Mouse (Mus musculus): ENCODE results near the gene Pard6b. TPM values are rescaled to one million over a fixed set of nuclear protein-coding genes. Genes with fewer than 3 reads are reported as not detected.
A peak's percentile ranks its signal among the peaks of the same experiment; 100 is the strongest.
"Not testable (repeated sequence)": the region's sequence is repeated elsewhere in the genome, so short reads cannot be mapped to it uniquely, and the experiment has no call there.

The Pard6b gene
- total and polyA plus RNA-seq, 2 experiments from 2014 or later = 5.1 to 6.6 TPM

DNA sequence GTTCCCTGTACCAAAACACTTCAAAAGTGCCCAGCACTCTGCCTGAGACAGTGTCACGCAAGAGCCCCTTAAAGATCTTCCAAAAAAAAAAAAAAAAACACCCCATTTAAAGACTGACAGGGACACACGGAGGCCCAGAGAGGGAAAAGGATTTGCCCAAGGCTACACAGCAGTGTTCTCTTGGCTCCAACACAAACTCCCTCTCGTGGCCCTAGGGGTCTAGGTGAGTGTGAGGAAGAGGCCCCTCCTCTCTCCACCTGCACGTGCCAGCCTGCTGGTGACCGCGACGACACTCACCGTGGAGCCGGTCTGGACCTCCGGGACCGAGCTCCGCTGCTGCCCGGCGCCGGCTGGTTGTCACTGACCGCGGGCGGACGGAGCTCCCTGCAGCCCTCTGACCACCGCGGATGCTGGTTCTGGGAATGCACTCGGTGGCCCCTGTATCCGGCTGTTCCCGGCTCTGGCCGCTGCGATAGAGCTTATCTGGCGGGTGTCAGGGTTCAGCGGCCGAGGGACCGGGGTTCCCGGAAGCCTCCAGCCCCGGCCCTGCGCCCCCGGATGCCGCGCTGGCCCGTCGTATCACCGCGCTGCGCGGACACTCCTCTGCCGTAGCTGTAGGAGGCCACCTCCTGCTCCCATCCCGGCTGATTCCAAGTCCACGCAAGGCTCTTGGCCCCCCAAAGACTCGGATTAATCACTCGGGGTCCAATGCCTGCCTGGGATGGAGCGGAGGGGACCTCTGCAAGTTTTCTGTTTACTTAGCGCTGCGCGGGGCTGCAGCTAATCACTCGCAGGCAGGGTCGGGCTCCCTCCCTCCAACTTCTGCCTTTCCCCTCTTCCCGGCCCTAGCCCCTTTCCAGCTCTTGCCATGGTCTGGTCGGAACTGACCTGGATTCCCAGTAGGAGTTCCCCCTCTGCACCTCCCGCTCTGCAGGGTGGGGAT, 30.5 kb upstream of the Pard6b start:
- Histone ChIP-seq H3K27me3 (ENCODE audit: insufficient read depth, low read length) (peaks cover 31% of the 10 kb centered on the region), H3K36me3 (ENCODE audit: insufficient read depth, low read length) (no peaks in the 10 kb centered on the region), H3K9ac (replicated peaks; ENCODE audit: low read length, poor library complexity, severe bottlenecking) (peak overlapping the region; percentile 42; the same call in 1 of the 2 replicates), H3K4me1 (ENCODE audit: insufficient read depth, low read length) (no peaks in the 10 kb centered on the region), H3K9me3 (ENCODE audit: low read length) (no peaks in the 10 kb centered on the region), H3K27ac (ENCODE audit: low read depth, low read length) (no peak overlapping the region), H3K4me2 (ENCODE audit: low read depth, low read length, poor library complexity, severe bottlenecking) (peak overlapping the region; percentile 72), H3K4me3 (ENCODE audit: low read depth, low read length) (peak overlapping the region; percentile 37)
- no peak for ATAC-seq (ENCODE audit: low FRiP score)
- WGBS = under 1% methylated on average over 56 of the region's 56 CpGs
- DNase-seq (ENCODE audit: low spot score) = no peak
- no peak for TF ChIP-seq CTCF (IDR thresholded peaks at IDR 0.05)

DNA sequence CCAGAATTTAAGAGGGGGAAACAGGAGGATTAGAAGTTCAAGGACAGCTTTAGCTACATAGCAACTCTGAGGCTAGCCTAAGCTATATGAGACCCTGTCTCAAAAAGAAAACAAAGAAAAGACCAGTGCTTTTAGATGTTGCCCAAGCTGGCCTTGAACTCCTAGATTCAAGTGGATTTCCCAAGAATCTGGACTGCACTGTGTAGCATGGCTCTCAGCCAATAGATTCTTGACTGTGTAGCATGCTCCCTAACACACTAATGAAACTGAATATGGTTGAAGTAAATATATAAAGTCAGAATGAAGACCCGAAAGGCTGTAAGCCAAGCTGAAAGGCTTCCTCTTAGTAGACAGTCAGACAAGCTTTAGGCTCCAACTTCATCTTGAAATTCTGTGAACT, 28.6 kb upstream of the Pard6b start:
- no peaks in the 10 kb centered on the region for H3K4me1 ChIP-seq (ENCODE audit: insufficient read depth, low read length)
- ATAC-seq (ENCODE audit: low FRiP score) (no peak), DNase-seq (ENCODE audit: low spot score) (no peak)
- H3K9ac ChIP-seq (replicated peaks; ENCODE audit: low read length, poor library complexity, severe bottlenecking) = no peak overlapping the region
- no peak overlapping the region for H3K27ac ChIP-seq (ENCODE audit: low read depth, low read length)
- no peaks in the 10 kb centered on the region for H3K36me3 ChIP-seq (ENCODE audit: insufficient read depth, low read length)
- peaks cover 31% of the 10 kb centered on the region for H3K27me3 ChIP-seq (ENCODE audit: insufficient read depth, low read length)
- no peaks in the 10 kb centered on the region for H3K9me3 ChIP-seq (ENCODE audit: low read length)
- no peak overlapping the region for H3K4me3 ChIP-seq (ENCODE audit: low read depth, low read length)
- TF ChIP-seq CTCF (IDR thresholded peaks at IDR 0.05) = no peak
- WGBS = 93% methylated on average over 1 of the region's 1 CpGs
- no peak overlapping the region for H3K4me2 ChIP-seq (ENCODE audit: low read depth, low read length, poor library complexity, severe bottlenecking)

DNA sequence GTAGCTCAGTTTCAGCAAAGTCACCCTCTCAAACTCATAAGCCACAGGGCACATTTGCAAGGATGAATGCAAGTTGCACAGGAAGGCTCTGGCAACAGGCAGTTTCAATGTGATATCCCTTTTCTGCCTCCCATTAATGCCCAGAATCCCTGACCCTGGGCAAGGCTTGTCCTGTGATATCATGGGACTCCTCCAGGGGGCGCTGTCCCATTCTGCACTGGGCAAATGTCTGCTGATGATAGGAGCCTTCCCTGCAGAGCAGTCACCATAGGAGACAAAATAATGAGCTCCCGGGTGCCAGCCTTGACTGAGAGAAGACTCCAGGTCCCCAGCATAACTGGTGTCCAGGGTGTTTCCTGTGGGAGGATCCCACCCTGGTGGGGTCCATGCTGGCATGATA, 28.1 kb upstream of the Pard6b start:
- Histone ChIP-seq H3K4me1 (ENCODE audit: insufficient read depth, low read length) (no peaks in the 10 kb centered on the region), H3K27me3 (ENCODE audit: insufficient read depth, low read length) (peaks cover 31% of the 10 kb centered on the region), H3K9me3 (ENCODE audit: low read length) (no peaks in the 10 kb centered on the region), H3K9ac (replicated peaks; ENCODE audit: low read length, poor library complexity, severe bottlenecking) (no peak overlapping the region), H3K4me2 (ENCODE audit: low read depth, low read length, poor library complexity, severe bottlenecking) (no peak overlapping the region), H3K4me3 (ENCODE audit: low read depth, low read length) (no peak overlapping the region), H3K27ac (ENCODE audit: low read depth, low read length) (no peak overlapping the region), H3K36me3 (ENCODE audit: insufficient read depth, low read length) (no peaks in the 10 kb centered on the region)
- 12% methylated on average over 2 of the region's 2 CpGs for WGBS
- ATAC-seq (ENCODE audit: low FRiP score) (no peak), DNase-seq (ENCODE audit: low spot score) (no peak)
- TF ChIP-seq CTCF (IDR thresholded peaks at IDR 0.05) = peak; percentile 62

DNA sequence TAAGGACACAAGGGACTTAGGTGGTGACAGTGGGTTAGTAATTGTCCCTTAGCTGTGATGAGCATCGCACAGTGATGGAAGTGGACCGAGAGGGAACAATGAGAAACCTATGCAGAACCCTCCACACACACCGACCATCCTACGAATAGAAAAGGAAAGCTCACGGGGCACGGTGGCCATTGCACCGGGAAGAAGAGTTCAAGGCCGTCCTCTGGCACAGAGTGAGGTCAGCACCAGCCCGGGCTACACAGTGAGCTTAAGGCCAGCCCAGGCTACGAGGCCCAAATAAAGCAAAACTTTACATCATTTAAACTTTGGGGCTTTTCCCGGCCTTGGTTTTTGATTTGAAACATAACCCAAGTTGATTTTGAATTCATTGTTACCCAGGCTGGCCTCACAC, 26.7 kb upstream of the Pard6b start:
- Histone ChIP-seq H3K4me3 (ENCODE audit: low read depth, low read length) (no peak overlapping the region), H3K9ac (replicated peaks; ENCODE audit: low read length, poor library complexity, severe bottlenecking) (no peak overlapping the region), H3K27ac (ENCODE audit: low read depth, low read length) (no peak overlapping the region), H3K36me3 (ENCODE audit: insufficient read depth, low read length) (no peaks in the 10 kb centered on the region), H3K4me2 (ENCODE audit: low read depth, low read length, poor library complexity, severe bottlenecking) (no peak overlapping the region), H3K9me3 (ENCODE audit: low read length) (no peaks in the 10 kb centered on the region), H3K4me1 (ENCODE audit: insufficient read depth, low read length) (no peaks in the 10 kb centered on the region), H3K27me3 (ENCODE audit: insufficient read depth, low read length) (peaks cover 26% of the 10 kb centered on the region)
- no peak for TF ChIP-seq CTCF (IDR thresholded peaks at IDR 0.05)
- ATAC-seq (ENCODE audit: low FRiP score) (no peak), DNase-seq (ENCODE audit: low spot score) (no peak)
- WGBS = 92% methylated on average over 11 of the region's 11 CpGs

DNA sequence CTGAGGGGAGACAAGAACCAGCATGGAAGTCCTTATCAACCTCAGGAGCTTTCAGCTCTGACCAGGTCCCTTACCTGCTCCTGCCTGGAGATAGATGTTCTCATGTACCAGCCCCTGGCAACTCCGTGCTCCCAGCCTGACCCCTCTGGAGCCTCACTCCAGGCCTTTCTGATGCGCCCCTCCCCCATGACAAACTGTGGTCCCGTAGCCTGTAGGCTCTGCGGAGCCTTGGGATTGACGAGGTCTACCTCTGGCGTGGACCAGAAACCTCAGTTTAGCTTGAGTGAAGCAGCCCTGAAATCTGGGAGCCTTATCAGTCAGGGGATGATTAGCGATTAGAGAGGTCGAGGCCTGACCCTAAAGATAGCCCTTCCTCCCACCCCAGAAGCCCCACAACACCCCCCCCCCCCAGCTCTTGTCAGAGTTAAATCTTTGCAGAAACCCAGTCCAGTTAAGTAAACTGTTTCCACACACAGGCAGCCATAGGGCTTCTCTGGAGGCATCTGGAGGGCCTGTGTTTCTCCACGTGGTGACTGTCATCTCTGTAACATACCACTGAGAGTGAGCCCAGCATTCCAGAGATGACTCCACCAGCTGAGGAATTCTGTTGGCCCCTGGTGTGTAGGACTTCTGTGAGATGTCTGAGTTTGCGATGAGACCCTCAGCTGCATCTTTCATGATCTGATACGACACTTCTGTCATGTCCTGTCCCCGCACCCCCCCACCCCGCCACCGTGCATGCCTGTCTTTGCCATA, 24.7 kb upstream of the Pard6b start:
- no peak overlapping the region for H3K9ac ChIP-seq (replicated peaks; ENCODE audit: low read length, poor library complexity, severe bottlenecking)
- ATAC-seq (ENCODE audit: low FRiP score) (no peak), DNase-seq (ENCODE audit: low spot score) (no peak)
- H3K4me2 ChIP-seq (ENCODE audit: low read depth, low read length, poor library complexity, severe bottlenecking) = no peak overlapping the region
- no peak overlapping the region for H3K27ac ChIP-seq (ENCODE audit: low read depth, low read length)
- no peak overlapping the region for H3K4me3 ChIP-seq (ENCODE audit: low read depth, low read length)
- no peak for TF ChIP-seq CTCF (IDR thresholded peaks at IDR 0.05)
- H3K27me3 ChIP-seq (ENCODE audit: insufficient read depth, low read length) = peaks cover 9% of the 10 kb centered on the region
- WGBS = 47% methylated on average over 14 of the region's 14 CpGs
- no peaks in the 10 kb centered on the region for H3K9me3 ChIP-seq (ENCODE audit: low read length)
- no peaks in the 10 kb centered on the region for H3K4me1 ChIP-seq (ENCODE audit: insufficient read depth, low read length)
- no peaks in the 10 kb centered on the region for H3K36me3 ChIP-seq (ENCODE audit: insufficient read depth, low read length)

DNA sequence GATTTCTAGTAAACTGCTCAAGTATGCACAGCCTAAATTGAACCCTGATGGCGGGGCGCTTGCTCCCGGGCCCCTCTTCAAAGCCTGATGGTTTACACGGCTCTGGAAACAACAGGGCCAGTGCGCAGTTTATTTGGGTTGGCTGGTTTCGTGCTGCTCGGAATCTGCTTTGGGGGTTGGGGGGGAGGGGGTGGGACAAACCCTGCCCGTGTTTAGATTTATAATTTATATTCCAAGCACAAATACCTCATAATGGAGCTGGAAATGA, 24.2 kb upstream of the Pard6b start:
- no peaks in the 10 kb centered on the region for H3K36me3 ChIP-seq (ENCODE audit: insufficient read depth, low read length)
- no peak overlapping the region for H3K4me2 ChIP-seq (ENCODE audit: low read depth, low read length, poor library complexity, severe bottlenecking)
- TF ChIP-seq CTCF (IDR thresholded peaks at IDR 0.05) = no peak
- no peak overlapping the region for H3K27ac ChIP-seq (ENCODE audit: low read depth, low read length)
- H3K4me1 ChIP-seq (ENCODE audit: insufficient read depth, low read length) = no peaks in the 10 kb centered on the region
- ATAC-seq (ENCODE audit: low FRiP score) = no peak
- 67% methylated on average over 8 of the region's 8 CpGs for WGBS
- H3K9ac ChIP-seq (replicated peaks; ENCODE audit: low read length, poor library complexity, severe bottlenecking) = no peak overlapping the region
- DNase-seq (ENCODE audit: low spot score) = no peak
- H3K9me3 ChIP-seq (ENCODE audit: low read length) = no peaks in the 10 kb centered on the region
- no peak overlapping the region for H3K4me3 ChIP-seq (ENCODE audit: low read depth, low read length)
- 0 out of 2 replicates have a peak, but pooled peaks cover 4% of the 10 kb centered on the region for H3K27me3 ChIP-seq (ENCODE audit: insufficient read depth, low read length)

DNA sequence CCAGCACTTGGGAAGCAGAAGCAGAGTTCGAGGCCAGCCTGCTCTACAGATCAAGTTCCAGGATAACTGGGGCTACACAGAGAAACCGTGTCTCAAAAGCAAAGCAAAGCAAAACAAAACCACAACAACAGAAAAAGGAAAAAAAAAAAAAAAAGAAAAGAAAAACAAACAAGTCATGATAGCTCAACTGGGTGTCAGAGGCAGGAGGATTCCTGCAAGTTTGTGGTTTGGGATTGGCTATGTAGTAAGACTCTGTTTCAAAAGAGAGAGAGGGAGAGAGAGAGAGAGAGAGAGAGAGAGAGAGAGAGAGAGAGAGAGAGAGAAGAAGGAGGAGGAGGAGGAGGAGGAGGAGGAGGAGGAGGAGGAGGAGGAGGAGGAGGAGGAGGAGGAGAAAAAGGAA, 22.9 kb upstream of the Pard6b start:
- H3K4me2 ChIP-seq (ENCODE audit: low read depth, low read length, poor library complexity, severe bottlenecking); ATAC-seq (ENCODE audit: low FRiP score); H3K36me3 ChIP-seq (ENCODE audit: insufficient read depth, low read length); H3K4me3 ChIP-seq (ENCODE audit: low read depth, low read length); H3K9ac ChIP-seq (replicated peaks; ENCODE audit: low read length, poor library complexity, severe bottlenecking); H3K27me3 ChIP-seq (ENCODE audit: insufficient read depth, low read length); H3K27ac ChIP-seq (ENCODE audit: low read depth, low read length); H3K4me1 ChIP-seq (ENCODE audit: insufficient read depth, low read length); H3K9me3 ChIP-seq (ENCODE audit: low read length); DNase-seq (ENCODE audit: low spot score): not testable (repeated sequence)
- WGBS = 76% methylated on average over 2 of the region's 2 CpGs

Measured in midbrain, postnatal 0 days (tissue).